Mouse (Mus musculus) ovary, postnatal 36 days (tissue): ENCODE measurements around the gene Thnsl2.

ENCODE experiments used
- DNase-seq: peaks from one replicate; pipeline ENCODE4 v3.0.0; 2022; ENCODE audit warnings: low spot score, mixed read lengths

The Thnsl2 gene

GRCm38 (mm10) chr6:71133559-71133958 lies 10.7 kb downstream of the Thnsl2 start:
- no peak for DNase-seq

GRCm38 (mm10) chr6:71131038-71131437 lies 13.2 kb downstream of the Thnsl2 start:
- DNase-seq: no peak

- DNase-seq: no peak
Measured at GRCm38 (mm10) chr6:71130269-71130668, 14.0 kb downstream of the Thnsl2 start.

- no peak for DNase-seq
Measured at GRCm38 (mm10) chr6:71129071-71129470, 15.2 kb downstream of the Thnsl2 start.

- DNase-seq: no peak
Measured at GRCm38 (mm10) chr6:71126290-71126689, 17.9 kb downstream of the Thnsl2 start.

- peak; percentile 70 for DNase-seq
Measured at GRCm38 (mm10) chr6:71125043-71125893, 19.0 kb downstream of the Thnsl2 start.

- no peak for DNase-seq
Measured at GRCm38 (mm10) chr6:71119577-71120254, 24.5 kb downstream of the Thnsl2 start.

- DNase-seq: no peak
Measured at GRCm38 (mm10) chr6:71111419-71112113, 32.7 kb downstream of the Thnsl2 start.

GRCm38 (mm10) chr6:71106170-71106945 lies 37.9 kb downstream of the Thnsl2 start:
- DNase-seq: no peak

GRCm38 (mm10) chr6:71096126-71096525 lies 48.1 kb downstream of the Thnsl2 start:
- no peak for DNase-seq

GRCm38 (mm10) chr6:71094693-71095092 lies 49.5 kb downstream of the Thnsl2 start:
- DNase-seq: no peak

- DNase-seq: no peak
Measured at GRCm38 (mm10) chr6:71093686-71094085, 50.6 kb downstream of the Thnsl2 start.

- no peak for DNase-seq
Measured at GRCm38 (mm10) chr6:71090475-71090874, 53.8 kb downstream of the Thnsl2 start.

GRCm38 (mm10) chr6:71089735-71090134 lies 54.5 kb downstream of the Thnsl2 start:
- no peak for DNase-seq

- DNase-seq: no peak
Measured at GRCm38 (mm10) chr6:71088992-71089391, 55.2 kb downstream of the Thnsl2 start.

- DNase-seq: no peak
Measured at GRCm38 (mm10) chr6:71083441-71083840, 60.8 kb downstream of the Thnsl2 start.

- no peak for DNase-seq
Measured at GRCm38 (mm10) chr6:71082084-71082483, 62.2 kb downstream of the Thnsl2 start.

GRCm38 (mm10) chr6:71081230-71081629 lies 63.0 kb downstream of the Thnsl2 start:
- DNase-seq: no peak
